Mouse (Mus musculus) E14TG2a.4 (cell line): ENCODE measurements around the gene Il10.
"Not testable (repeated sequence)": the region's sequence is repeated elsewhere in the genome, so short reads cannot be mapped to it uniquely, and the experiment has no call there.

ENCODE experiments used
- H3K27me3 ChIP-seq: 2 replicates; pipeline ENCODE4 v1.6.1; 2014; ENCODE audit warnings: low read length, control low read depth; ENCODE audit not compliant: insufficient read depth
- H3K36me3 ChIP-seq: 2 replicates; pipeline ENCODE4 v1.6.1; 2014; ENCODE audit warnings: low read length, control low read depth; ENCODE audit not compliant: insufficient read depth
- H3K4me1 ChIP-seq: replicated peaks from 2 replicates; pipeline ENCODE4 v1.6.1; 2014; ENCODE audit warnings: low read depth, low read length, control low read depth
- H3K4me3 ChIP-seq: replicated peaks from 2 replicates; pipeline ENCODE4 v1.5.1; 2014; ENCODE audit warnings: mild to moderate bottlenecking, low read length
- H3K9me3 ChIP-seq: 2 replicates; pipeline ENCODE4 v1.6.1; 2014; ENCODE audit warnings: low read length, control low read depth
- CTCF ChIP-seq: conservative IDR thresholded peaks from 2 replicates; pipeline ENCODE4 v1.5.1; 2014; ENCODE audit warnings: low read length
- NANOG ChIP-seq: IDR thresholded peaks from 2 replicates; pipeline ENCODE4 v1.6.1; 2014; ENCODE audit warnings: borderline replicate concordance, low read length, mixed read lengths
- POU5F1 ChIP-seq: IDR thresholded peaks from 2 replicates; pipeline ENCODE4 v1.6.1; 2014; ENCODE audit warnings: low read length, borderline replicate concordance

The Il10 gene

GRCm38 (mm10) chr1:131022591-131023249 lies 3.1 kb downstream of the Il10 start:
- Histone ChIP-seq H3K27me3 (peaks cover 11% of the 10 kb centered on the region; the same call in 1 of the 2 replicates), H3K9me3 (no peaks in the 10 kb centered on the region), H3K36me3 (no peaks in the 10 kb centered on the region), H3K4me1 (peaks cover 11% of the 10 kb centered on the region), H3K4me3 (no peak overlapping the region)
- no peak for TF ChIP-seq NANOG

- Histone ChIP-seq H3K4me1 (peaks cover 11% of the 10 kb centered on the region), H3K27me3 (peaks cover 11% of the 10 kb centered on the region; the same call in 1 of the 2 replicates)
- not testable (repeated sequence) for H3K36me3 ChIP-seq, H3K4me3 ChIP-seq, H3K9me3 ChIP-seq
Measured at GRCm38 (mm10) chr1:131023250-131023858, 3.7 kb downstream of the Il10 start.

- H3K4me3 ChIP-seq, result no peak overlapping the region
- H3K36me3 ChIP-seq, result no peaks in the 10 kb centered on the region
- no peaks in the 10 kb centered on the region for H3K9me3 ChIP-seq
- peaks cover 11% of the 10 kb centered on the region for H3K4me1 ChIP-seq
- 0 out of 2 replicates have a peak, but pooled peaks cover under 1% of the 10 kb centered on the region for H3K27me3 ChIP-seq
- TF ChIP-seq NANOG, result no peak
- TF ChIP-seq POU5F1, result no peak
- TF ChIP-seq CTCF, result no peak
Measured at GRCm38 (mm10) chr1:131024900-131025842, 5.5 kb downstream of the Il10 start.

- no peak for TF ChIP-seq CTCF
- no peak for TF ChIP-seq NANOG
- no peak for TF ChIP-seq POU5F1
- Histone ChIP-seq H3K4me1 (peaks cover 10% of the 10 kb centered on the region; the same call in 1 of the 2 replicates), H3K9me3 (no peaks in the 10 kb centered on the region), H3K4me3 (no peak overlapping the region), H3K36me3 (no peaks in the 10 kb centered on the region), H3K27me3 (no peaks in the 10 kb centered on the region)
Measured at GRCm38 (mm10) chr1:131025843-131026190, 6.2 kb downstream of the Il10 start.

- Histone ChIP-seq H3K27me3 (no peaks in the 10 kb centered on the region), H3K36me3 (no peaks in the 10 kb centered on the region), H3K4me1 (0 out of 2 replicates have a peak, but pooled peaks cover 4% of the 10 kb centered on the region), H3K9me3 (no peaks in the 10 kb centered on the region; the same call in 1 of the 2 replicates), H3K4me3 (no peak overlapping the region)
- TF ChIP-seq CTCF, result no peak
- no peak for TF ChIP-seq NANOG
- TF ChIP-seq POU5F1, result no peak
Measured at GRCm38 (mm10) chr1:131029215-131029614, 9.6 kb downstream of the Il10 start.

- Histone ChIP-seq H3K4me3 (no peak overlapping the region), H3K36me3 (no peaks in the 10 kb centered on the region), H3K4me1 (0 out of 2 replicates have a peak, but pooled peaks cover 4% of the 10 kb centered on the region), H3K27me3 (no peaks in the 10 kb centered on the region), H3K9me3 (no peaks in the 10 kb centered on the region; the same call in 1 of the 2 replicates)
- no peak for TF ChIP-seq POU5F1
- no peak for TF ChIP-seq NANOG
- no peak for TF ChIP-seq CTCF
Measured at GRCm38 (mm10) chr1:131030261-131030660, 10.6 kb downstream of the Il10 start.

GRCm38 (mm10) chr1:131031267-131031666 lies 11.6 kb downstream of the Il10 start:
- no peak overlapping the region for H3K4me3 ChIP-seq
- H3K27me3 ChIP-seq, result no peaks in the 10 kb centered on the region
- no peaks in the 10 kb centered on the region for H3K4me1 ChIP-seq
- no peaks in the 10 kb centered on the region; the same call in 1 of the 2 replicates for H3K9me3 ChIP-seq
- H3K36me3 ChIP-seq, result no peaks in the 10 kb centered on the region
- TF ChIP-seq CTCF, result no peak
- no peak for TF ChIP-seq NANOG

GRCm38 (mm10) chr1:131038001-131038400 lies 18.4 kb downstream of the Il10 start:
- TF ChIP-seq CTCF, result no peak
- TF ChIP-seq NANOG, result no peak
- TF ChIP-seq POU5F1, result no peak
- Histone ChIP-seq H3K4me3 (no peak overlapping the region), H3K27me3 (no peaks in the 10 kb centered on the region), H3K4me1 (no peaks in the 10 kb centered on the region), H3K9me3 (no peaks in the 10 kb centered on the region; the same call in 1 of the 2 replicates), H3K36me3 (no peaks in the 10 kb centered on the region)
